8 mouse cellular contexts compared by ENCODE assay signal in genomic region chr2:179877551-179878215, GRCm38 (mm10).
DNase-seq lines count a peak whose midpoint lies in the region; ATAC-seq lines count a peak whose summit lies in the region.
"Had no signal": no experiment of that assay in that cellular context is flagged by ENCODE, and none has a peak within 500 bp of the region (broad histone marks: within the 10 kb centered on the region; RNA-seq: fewer than 3 reads in every experiment).

No protein-coding gene starts in this region.

- no peaks in the 10 kb centered on the region for H3K36me3 ChIP-seq in liver, embryonic 11.5 days (ENCODE audit: control insufficient read depth, insufficient read depth, low read length)
- H3K36me3 ChIP-seq: heart, embryonic 15.5 days had no signal

- no peaks in the 10 kb centered on the region for H3K4me1 ChIP-seq in liver, embryonic 11.5 days (replicated peaks; ENCODE audit: control insufficient read depth, insufficient read depth, low read length)
- H3K4me1 ChIP-seq: heart, embryonic 15.5 days had no signal

- ATAC-seq in liver, embryonic 11.5 days (replicated peaks; ENCODE audit: low FRiP score), result no peak

- DNase-seq in liver (peak; percentile 46), ES-CJ7 (ENCODE audit: low read depth, low spot score) (peak; percentile 47)
- DNase-seq in liver, embryonic 11.5 days (ENCODE audit: low spot score), result no peak
- peak; percentile 33 to 73 for DNase-seq in adrenal gland, adult (ENCODE audit: inconsistent age in 2 of 2, low spot score in 1 of 2)
- peak; percentile 42 for DNase-seq in embryo, embryonic 9.5 days (ENCODE audit: extremely low spot score)
- peak; percentile 51 to 55 for DNase-seq in left cerebral cortex, postnatal 25 days (ENCODE audit: low spot score in 2 of 2)
- peak; percentile 73 for DNase-seq in testis, postnatal 10 days (ENCODE audit: low spot score)

- H3K9me3 ChIP-seq in liver, embryonic 11.5 days (ENCODE audit: control insufficient read depth, low read length), result no peaks in the 10 kb centered on the region
- H3K9me3 ChIP-seq: heart, embryonic 15.5 days had no signal

- no peak overlapping the region for H3K9ac ChIP-seq in liver, embryonic 11.5 days (ENCODE audit: low read depth, low read length)
- H3K9ac ChIP-seq: heart, embryonic 15.5 days had no signal

- H3K27me3 ChIP-seq in liver, embryonic 11.5 days (replicated peaks; ENCODE audit: control insufficient read depth, insufficient read depth, low read length), result no peaks in the 10 kb centered on the region

- no peak overlapping the region for H3K4me3 ChIP-seq in liver, embryonic 11.5 days (ENCODE audit: low read depth, low read length)
- H3K4me3 ChIP-seq: heart, embryonic 15.5 days had no signal

- no peak overlapping the region for H3K4me2 ChIP-seq in liver, embryonic 11.5 days
- H3K4me2 ChIP-seq: heart, embryonic 15.5 days had no signal

- no peak overlapping the region for H3K27ac ChIP-seq in liver, embryonic 11.5 days (ENCODE audit: low read depth, low read length)
- H3K27ac ChIP-seq: heart, embryonic 15.5 days had no signal

- 64% methylated on average over 9 of the region's 9 CpGs for WGBS in liver, embryonic 11.5 days

- intact Hi-C loops in left cerebral cortex, postnatal 25 days (cut with DNase I), result loop anchor here (5.0 to 10.0 kb wide), 4 partner anchors 803 to 1453 kb away; no protein-coding TSS in a partner anchor
